Mouse (Mus musculus): ENCODE results near the gene Zbtb3. TPM values are rescaled to one million over a fixed set of nuclear protein-coding genes. Genes with fewer than 3 reads are reported as not detected.

The Zbtb3 gene
- total RNA-seq (2021): 1 to 10 TPM; 4.5 to 5.5 TPM

- DNase-seq (ENCODE audit: extremely low spot score in 1 of 2, low spot score in 2 of 2): peak; percentile 97 to 98
- intact Hi-C loops (cut with DNase I): no loop called here
Observed at GRCm38 (mm10) chr19:8802130-8802821, at the start of gene Zbtb3. Gene Zbtb3, plus strand, starts transcription at chr19:8802555.

- DNase-seq (ENCODE audit: extremely low spot score in 1 of 2, low spot score in 2 of 2): no peak
- intact Hi-C loops (cut with DNase I): loop anchor here (10.0 kb wide), 1 partner anchor 159 kb away; no protein-coding TSS in a partner anchor
Observed at GRCm38 (mm10) chr19:8755652-8756051, 46.7 kb upstream of the Zbtb3 start.

- DNase-seq (ENCODE audit: extremely low spot score in 1 of 2, low spot score in 2 of 2): peak; percentile 87 to 95
- intact Hi-C loops (cut with DNase I): loop anchor here (10.0 kb wide), 1 partner anchor 158 kb away; no protein-coding TSS in a partner anchor
Observed at GRCm38 (mm10) chr19:8756635-8757387, 45.5 kb upstream of the Zbtb3 start, which contains the start of gene Nxf1. Gene Nxf1, plus strand, starts transcription at chr19:8757073.

GRCm38 (mm10) chr19:8757471-8757998 is 44.8 kb upstream of the Zbtb3 start:
- intact Hi-C loops (cut with DNase I): loop anchor here (10.0 kb wide), 1 partner anchor 157 kb away; no protein-coding TSS in a partner anchor
- DNase-seq (ENCODE audit: extremely low spot score in 1 of 2, low spot score in 2 of 2): no peak

- intact Hi-C loops (cut with DNase I): loop anchor here (10.0 kb wide), 1 partner anchor 156 kb away; no protein-coding TSS in a partner anchor
Observed at GRCm38 (mm10) chr19:8758899-8759298, 43.5 kb upstream of the Zbtb3 start.

GRCm38 (mm10) chr19:8760757-8761156 is 41.6 kb upstream of the Zbtb3 start:
- intact Hi-C loops (cut with DNase I): no loop called here
- no peak for DNase-seq (ENCODE audit: extremely low spot score in 1 of 2, low spot score in 2 of 2)

More at GRCm38 (mm10) chr19:8758899-8759298, 43.5 kb upstream of the Zbtb3 start:
- no peak for DNase-seq (ENCODE audit: extremely low spot score in 1 of 2, low spot score in 2 of 2)

- no peak for DNase-seq (ENCODE audit: extremely low spot score in 1 of 2, low spot score in 2 of 2)
- intact Hi-C loops (cut with DNase I): no loop called here
Observed at GRCm38 (mm10) chr19:8763276-8763675, 39.1 kb upstream of the Zbtb3 start.

GRCm38 (mm10) chr19:8765562-8765961 is 36.8 kb upstream of the Zbtb3 start:
- intact Hi-C loops (cut with DNase I): no loop called here
- DNase-seq (ENCODE audit: extremely low spot score in 1 of 2, low spot score in 2 of 2): no peak

GRCm38 (mm10) chr19:8770567-8771270 is 31.6 kb upstream of the Zbtb3 start, which contains the start of gene Tmem223:
Gene Tmem223, plus strand, starts transcription at chr19:8770996.
- DNase-seq (ENCODE audit: extremely low spot score in 1 of 2, low spot score in 2 of 2): peak; percentile 69 to 89
- intact Hi-C loops (cut with DNase I): loop anchor here (5.0 kb wide), 1 partner anchor 47 kb away; the partner anchor contains the start of gene Ttc9c

GRCm38 (mm10) chr19:8772996-8773395 is 29.4 kb upstream of the Zbtb3 start:
- intact Hi-C loops (cut with DNase I): loop anchor here (5.0 kb wide), 1 partner anchor 44 kb away; the partner anchor contains the start of gene Ttc9c

GRCm38 (mm10) chr19:8773409-8773808 is 28.9 kb upstream of the Zbtb3 start:
- no peak for DNase-seq (ENCODE audit: extremely low spot score in 1 of 2, low spot score in 2 of 2)
- intact Hi-C loops (cut with DNase I): loop anchor here (5.0 kb wide), 1 partner anchor 44 kb away; the partner anchor contains the start of gene Ttc9c

More at GRCm38 (mm10) chr19:8772996-8773395, 29.4 kb upstream of the Zbtb3 start:
- no peak for DNase-seq (ENCODE audit: extremely low spot score in 1 of 2, low spot score in 2 of 2)

GRCm38 (mm10) chr19:8774086-8774835 is 28.1 kb upstream of the Zbtb3 start, which contains the start of gene Tmem179b:
Gene Tmem179b, minus strand, starts transcription at chr19:8774467.
- intact Hi-C loops (cut with DNase I): loop anchor here (5.0 kb wide), 1 partner anchor 43 kb away; the partner anchor contains the start of gene Ttc9c

GRCm38 (mm10) chr19:8774951-8775421 is 27.4 kb upstream of the Zbtb3 start:
- no peak for DNase-seq (ENCODE audit: extremely low spot score in 1 of 2, low spot score in 2 of 2)

More at GRCm38 (mm10) chr19:8774086-8774835, 28.1 kb upstream of the Zbtb3 start, which contains the start of gene Tmem179b:
- DNase-seq (ENCODE audit: extremely low spot score in 1 of 2, low spot score in 2 of 2): peak; percentile 92 to 97

GRCm38 (mm10) chr19:8786008-8786781 is 16.2 kb upstream of the Zbtb3 start, which contains the start of gene Taf6l:
Gene Taf6l, minus strand, starts transcription at chr19:8786417.
- intact Hi-C loops (cut with DNase I): no loop called here
- peak; percentile 92 to 93 for DNase-seq (ENCODE audit: extremely low spot score in 1 of 2, low spot score in 2 of 2)

More at GRCm38 (mm10) chr19:8774951-8775421, 27.4 kb upstream of the Zbtb3 start:
- intact Hi-C loops (cut with DNase I): loop anchor here (5.0 kb wide), 1 partner anchor 42 kb away; the partner anchor contains the start of gene Ttc9c

GRCm38 (mm10) chr19:8788521-8788920 is 13.8 kb upstream of the Zbtb3 start:
- DNase-seq (ENCODE audit: extremely low spot score in 1 of 2, low spot score in 2 of 2): no peak
- intact Hi-C loops (cut with DNase I): no loop called here

- no peak for DNase-seq (ENCODE audit: extremely low spot score in 1 of 2, low spot score in 2 of 2)
- intact Hi-C loops (cut with DNase I): no loop called here
Observed at GRCm38 (mm10) chr19:8789171-8789570, 13.2 kb upstream of the Zbtb3 start.

GRCm38 (mm10) chr19:8790171-8790570 is 12.2 kb upstream of the Zbtb3 start:
- intact Hi-C loops (cut with DNase I): no loop called here
- no peak for DNase-seq (ENCODE audit: extremely low spot score in 1 of 2, low spot score in 2 of 2)
